Mouse (Mus musculus): ENCODE data around the gene Syt7. TPM values are rescaled to one million over a fixed set of nuclear protein-coding genes. Genes with fewer than 3 reads are reported as not detected.

The Syt7 gene
- polyA plus RNA-seq, 1 experiment: 4.1 TPM

DNA sequence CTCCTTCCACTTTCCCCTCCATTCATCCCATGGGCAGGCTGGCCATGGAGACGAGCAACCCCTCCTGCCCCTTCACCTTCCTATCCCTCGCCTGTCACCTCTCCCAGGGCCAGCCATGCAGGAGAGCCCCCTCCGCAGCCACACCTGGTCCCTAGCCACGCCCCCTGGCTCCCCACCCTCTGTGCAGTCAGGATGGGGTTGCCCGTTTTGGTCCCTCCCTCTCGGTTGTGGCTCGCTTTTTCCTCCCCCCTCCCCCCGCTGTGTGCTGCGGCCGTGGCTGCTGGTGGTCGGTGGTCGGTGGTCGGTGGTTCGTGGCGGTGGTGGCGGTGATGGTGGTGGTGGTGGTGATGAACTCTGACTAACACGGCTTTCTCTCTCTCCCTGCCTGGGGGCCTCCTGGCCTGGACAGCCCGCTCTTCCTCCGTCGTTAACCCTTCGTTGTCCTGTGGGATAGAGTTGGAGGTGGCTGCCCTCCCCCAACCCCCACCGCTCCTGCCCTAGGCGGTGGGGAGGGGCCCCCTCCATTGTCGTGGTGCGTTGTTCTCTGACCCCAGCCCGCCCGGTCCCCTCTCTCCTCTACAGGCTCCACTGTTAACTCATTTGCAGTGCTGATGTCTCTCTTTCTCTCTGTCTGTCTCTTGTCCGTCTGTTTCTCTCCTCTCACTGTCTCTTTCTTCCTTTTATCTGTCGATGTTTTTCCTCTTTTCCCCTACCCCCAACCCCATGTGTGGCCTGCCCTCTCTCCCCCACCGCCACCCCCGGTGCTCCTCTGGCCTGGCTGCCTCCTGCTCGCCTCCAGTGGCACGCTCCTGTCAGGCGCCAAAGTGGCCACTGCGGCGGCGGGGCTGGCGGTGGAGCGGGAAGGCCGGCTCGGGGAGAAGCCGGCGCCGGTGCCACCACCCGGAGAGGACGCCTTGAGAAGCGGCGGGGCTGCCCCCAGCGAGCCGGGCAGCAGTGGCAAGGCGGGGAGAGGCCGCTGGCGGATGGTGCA lies 33.4 kb downstream of the Syt7 start:
- TF ChIP-seq POLR2A (IDR thresholded peaks at IDR 0.05; ENCODE audit: insufficient read depth, low read length): no peak
- TF ChIP-seq CTCF (IDR thresholded peaks at IDR 0.05; ENCODE audit: low read depth, low read length): no peak
- no peak for TF ChIP-seq EP300 (IDR thresholded peaks at IDR 0.05; ENCODE audit: insufficient read depth, low read depth, low read length)
- Histone ChIP-seq H3K4me1 (ENCODE audit: control insufficient read depth, insufficient read depth, low read length) (peaks cover 3% of the 10 kb centered on the region), H3K9me3 (replicated peaks; ENCODE audit: control insufficient read depth, insufficient read depth, low read length, poor library complexity, severe bottlenecking) (no peaks in the 10 kb centered on the region), H3K27me3 (ENCODE audit: control insufficient read depth, insufficient read depth, low read length, poor library complexity, severe bottlenecking) (no peaks in the 10 kb centered on the region), H3K9ac (ENCODE audit: low read depth, poor library complexity, severe bottlenecking) (peak overlapping the region; percentile 35; the same call in 1 of the 2 replicates), H3K36me3 (ENCODE audit: control insufficient read depth, insufficient read depth, low read length, poor library complexity, severe bottlenecking) (no peaks in the 10 kb centered on the region), H3K27ac (ENCODE audit: insufficient read depth, low read length) (no peak overlapping the region), H3K4me3 (ENCODE audit: low read depth, low read length) (peak overlapping the region; percentile 36)

DNA sequence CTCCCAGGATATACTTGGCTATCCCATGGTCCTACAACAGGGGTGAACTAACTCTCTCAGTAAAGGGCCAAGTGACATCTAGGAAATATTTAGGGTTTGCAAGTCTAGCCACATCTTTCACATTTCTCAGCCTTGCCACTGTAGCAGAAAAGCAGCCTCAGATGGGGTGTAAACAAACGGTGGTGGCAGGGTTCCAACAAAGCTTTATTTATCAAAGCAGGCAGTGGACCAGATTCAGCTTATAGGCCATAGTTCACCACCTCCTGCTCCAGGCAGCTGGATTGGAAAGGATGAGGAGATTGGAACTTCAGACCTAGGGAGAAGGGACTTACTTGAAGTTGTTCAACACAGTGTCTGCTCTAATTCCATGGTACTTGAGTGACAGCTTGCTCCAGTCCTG lies 35.9 kb downstream of the Syt7 start:
- Histone ChIP-seq H3K9me3 (replicated peaks; ENCODE audit: control insufficient read depth, insufficient read depth, low read length, poor library complexity, severe bottlenecking) (no peaks in the 10 kb centered on the region), H3K36me3 (ENCODE audit: control insufficient read depth, insufficient read depth, low read length, poor library complexity, severe bottlenecking) (no peaks in the 10 kb centered on the region), H3K4me1 (ENCODE audit: control insufficient read depth, insufficient read depth, low read length) (peaks cover 3% of the 10 kb centered on the region), H3K9ac (ENCODE audit: low read depth, poor library complexity, severe bottlenecking) (no peak overlapping the region), H3K4me3 (ENCODE audit: low read depth, low read length) (no peak overlapping the region), H3K27ac (ENCODE audit: insufficient read depth, low read length) (no peak overlapping the region), H3K27me3 (ENCODE audit: control insufficient read depth, insufficient read depth, low read length, poor library complexity, severe bottlenecking) (no peaks in the 10 kb centered on the region)
- TF ChIP-seq CTCF (IDR thresholded peaks at IDR 0.05; ENCODE audit: low read depth, low read length): no peak
- no peak for TF ChIP-seq EP300 (IDR thresholded peaks at IDR 0.05; ENCODE audit: insufficient read depth, low read depth, low read length)
- no peak for TF ChIP-seq POLR2A (IDR thresholded peaks at IDR 0.05; ENCODE audit: insufficient read depth, low read length)

DNA sequence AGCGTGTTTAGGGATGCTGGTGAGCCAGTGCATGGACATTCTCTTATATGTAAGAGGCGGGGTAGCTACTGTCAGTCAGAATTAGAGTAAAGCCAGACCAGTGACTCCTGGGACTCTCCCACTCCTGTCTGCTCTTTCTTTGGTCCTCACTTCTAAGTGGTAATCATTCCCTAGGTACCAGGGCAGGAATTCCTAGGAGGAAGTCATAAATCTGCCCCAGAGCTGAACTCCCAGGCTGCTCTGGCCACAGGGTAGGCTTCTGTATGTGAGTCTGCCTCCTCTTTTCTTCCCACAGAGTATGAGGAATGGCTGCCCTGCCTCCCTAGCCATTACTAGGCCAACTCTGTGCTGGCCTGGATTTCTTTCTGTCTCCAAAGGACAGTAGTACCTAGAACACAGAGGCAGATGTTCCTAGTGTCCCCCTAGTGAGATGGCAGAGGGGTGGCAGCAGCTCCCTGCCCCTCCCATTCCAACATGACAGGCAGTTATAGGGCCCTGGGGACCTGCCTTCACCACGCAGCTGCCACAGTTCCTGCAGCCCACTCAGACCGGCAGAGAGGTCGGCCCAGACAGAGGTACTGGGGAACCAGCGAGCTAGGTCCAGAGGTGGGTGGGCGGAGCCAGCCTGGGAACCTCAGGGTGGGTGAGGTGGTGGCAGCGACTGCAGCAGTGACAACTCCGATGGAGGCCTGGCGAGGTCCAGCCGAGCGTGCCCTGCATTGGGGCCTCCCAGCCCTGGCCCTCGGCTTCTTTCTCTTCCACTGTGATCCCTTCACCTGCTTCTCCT lies 36.8 kb downstream of the Syt7 start:
- peak overlapping the region; percentile 15; the same call in 1 of the 2 replicates for H3K4me3 ChIP-seq (ENCODE audit: low read depth, low read length)
- peak overlapping the region; percentile 12; the same call in 1 of the 2 replicates for H3K9ac ChIP-seq (ENCODE audit: low read depth, poor library complexity, severe bottlenecking)
- TF ChIP-seq EP300 (IDR thresholded peaks at IDR 0.05; ENCODE audit: insufficient read depth, low read depth, low read length): no peak
- TF ChIP-seq POLR2A (IDR thresholded peaks at IDR 0.05; ENCODE audit: insufficient read depth, low read length): no peak
- TF ChIP-seq CTCF (IDR thresholded peaks at IDR 0.05; ENCODE audit: low read depth, low read length): no peak
- H3K9me3 ChIP-seq (replicated peaks; ENCODE audit: control insufficient read depth, insufficient read depth, low read length, poor library complexity, severe bottlenecking): no peaks in the 10 kb centered on the region
- no peaks in the 10 kb centered on the region for H3K36me3 ChIP-seq (ENCODE audit: control insufficient read depth, insufficient read depth, low read length, poor library complexity, severe bottlenecking)
- no peaks in the 10 kb centered on the region for H3K27me3 ChIP-seq (ENCODE audit: control insufficient read depth, insufficient read depth, low read length, poor library complexity, severe bottlenecking)
- H3K27ac ChIP-seq (ENCODE audit: insufficient read depth, low read length): no peak overlapping the region
- peaks cover 3% of the 10 kb centered on the region for H3K4me1 ChIP-seq (ENCODE audit: control insufficient read depth, insufficient read depth, low read length)

DNA sequence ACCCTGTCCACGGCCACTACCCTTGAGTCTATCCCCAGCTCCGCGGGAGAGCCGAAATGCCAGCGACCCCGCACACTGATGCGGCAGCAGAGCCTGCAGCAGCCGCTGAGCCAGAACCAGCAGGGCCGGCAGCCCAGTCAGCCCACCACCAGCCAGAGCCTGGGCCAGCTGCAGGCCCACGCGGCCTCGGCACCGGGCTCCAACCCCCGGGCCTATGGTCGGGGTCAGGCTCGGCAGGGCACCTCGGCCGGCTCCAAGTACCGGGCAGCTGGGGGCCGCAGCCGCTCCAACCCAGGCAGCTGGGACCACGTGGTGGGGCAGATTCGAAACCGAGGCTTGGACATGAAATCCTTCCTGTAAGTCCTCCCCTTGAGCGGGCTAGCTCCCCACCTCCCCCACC lies 37.4 kb downstream of the Syt7 start:
- TF ChIP-seq EP300 (IDR thresholded peaks at IDR 0.05; ENCODE audit: insufficient read depth, low read depth, low read length) (no peak), CTCF (IDR thresholded peaks at IDR 0.05; ENCODE audit: low read depth, low read length) (no peak), POLR2A (IDR thresholded peaks at IDR 0.05; ENCODE audit: insufficient read depth, low read length) (no peak)
- no peaks in the 10 kb centered on the region for H3K36me3 ChIP-seq (ENCODE audit: control insufficient read depth, insufficient read depth, low read length, poor library complexity, severe bottlenecking)
- H3K4me3 ChIP-seq (ENCODE audit: low read depth, low read length): peak overlapping the region; percentile 15; the same call in 1 of the 2 replicates
- H3K9me3 ChIP-seq (replicated peaks; ENCODE audit: control insufficient read depth, insufficient read depth, low read length, poor library complexity, severe bottlenecking): no peaks in the 10 kb centered on the region
- H3K9ac ChIP-seq (ENCODE audit: low read depth, poor library complexity, severe bottlenecking): peak overlapping the region; percentile 12; the same call in 1 of the 2 replicates
- peaks cover 3% of the 10 kb centered on the region for H3K4me1 ChIP-seq (ENCODE audit: control insufficient read depth, insufficient read depth, low read length)
- no peaks in the 10 kb centered on the region for H3K27me3 ChIP-seq (ENCODE audit: control insufficient read depth, insufficient read depth, low read length, poor library complexity, severe bottlenecking)
- no peak overlapping the region for H3K27ac ChIP-seq (ENCODE audit: insufficient read depth, low read length)

DNA sequence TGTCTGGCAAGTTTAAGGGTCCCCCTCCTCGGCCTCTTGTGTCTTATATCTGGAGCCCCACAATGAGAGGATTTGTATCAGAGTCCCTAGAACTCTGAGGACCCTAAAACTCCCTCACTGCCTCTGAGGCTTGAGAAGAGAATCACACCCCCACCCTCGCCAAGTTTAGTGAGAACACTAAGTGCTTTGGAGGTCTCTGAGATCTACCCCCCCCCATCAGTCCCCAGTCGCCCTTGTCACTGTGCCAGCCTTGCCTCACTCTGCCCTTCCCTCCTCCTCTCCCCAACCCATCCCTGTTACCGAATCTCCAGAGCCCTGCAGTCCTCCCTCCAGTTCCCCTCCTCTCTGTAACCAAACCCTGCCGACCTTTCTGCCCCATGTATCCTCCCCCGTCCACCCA lies 37.9 kb downstream of the Syt7 start:
- Histone ChIP-seq H3K9me3 (replicated peaks; ENCODE audit: control insufficient read depth, insufficient read depth, low read length, poor library complexity, severe bottlenecking) (no peaks in the 10 kb centered on the region), H3K4me1 (ENCODE audit: control insufficient read depth, insufficient read depth, low read length) (peaks cover 3% of the 10 kb centered on the region), H3K27ac (ENCODE audit: insufficient read depth, low read length) (no peak overlapping the region), H3K9ac (ENCODE audit: low read depth, poor library complexity, severe bottlenecking) (no peak overlapping the region), H3K36me3 (ENCODE audit: control insufficient read depth, insufficient read depth, low read length, poor library complexity, severe bottlenecking) (no peaks in the 10 kb centered on the region), H3K4me3 (ENCODE audit: low read depth, low read length) (no peak overlapping the region), H3K27me3 (ENCODE audit: control insufficient read depth, insufficient read depth, low read length, poor library complexity, severe bottlenecking) (no peaks in the 10 kb centered on the region)
- TF ChIP-seq POLR2A (IDR thresholded peaks at IDR 0.05; ENCODE audit: insufficient read depth, low read length): no peak
- no peak for TF ChIP-seq CTCF (IDR thresholded peaks at IDR 0.05; ENCODE audit: low read depth, low read length)
- no peak for TF ChIP-seq EP300 (IDR thresholded peaks at IDR 0.05; ENCODE audit: insufficient read depth, low read depth, low read length)
